Mouse (Mus musculus) ES-Bruce4 (cell line): ENCODE measurements around the gene Nsun4. TPM values are rescaled to one million over a fixed set of nuclear protein-coding genes. Genes with fewer than 3 reads are reported as not detected.

Experiments used
- H3K27ac ChIP-seq: 2 replicates; pipeline ENCODE4 v1.5.1; 2012; ENCODE audit warnings: low read length, inconsistent platforms; ENCODE audit not compliant: insufficient read depth
- H3K27me3 ChIP-seq: 2 replicates; pipeline ENCODE4 v1.6.1; 2012; ENCODE audit warnings: mild to moderate bottlenecking, low read length, inconsistent platforms; ENCODE audit not compliant: control insufficient read depth, poor library complexity, insufficient read depth, severe bottlenecking
- H3K36me3 ChIP-seq: 2 replicates; pipeline ENCODE4 v1.6.1; 2012; ENCODE audit warnings: inconsistent platforms, mild to moderate bottlenecking, low read length, moderate library complexity; ENCODE audit not compliant: control insufficient read depth, poor library complexity, insufficient read depth, severe bottlenecking
- H3K4me1 ChIP-seq: one replicate; pipeline ENCODE4 v1.8.1; 2011; ENCODE audit warnings: low read length; ENCODE audit not compliant: control insufficient read depth, insufficient read depth
- H3K4me3 ChIP-seq: 2 replicates; pipeline ENCODE4 v1.5.1; 2011; ENCODE audit warnings: low read depth, mild to moderate bottlenecking, low read length
- H3K9ac ChIP-seq: 2 replicates; pipeline ENCODE4 v1.6.1; 2012; ENCODE audit warnings: low read depth, mild to moderate bottlenecking, inconsistent platforms; ENCODE audit not compliant: poor library complexity, severe bottlenecking
- H3K9me3 ChIP-seq: replicated peaks from 2 replicates; pipeline ENCODE4 v1.6.1; 2012; ENCODE audit warnings: mild to moderate bottlenecking, low read length, inconsistent platforms; ENCODE audit not compliant: control insufficient read depth, poor library complexity, insufficient read depth, severe bottlenecking
- CTCF ChIP-seq: IDR thresholded peaks from one replicate; pipeline ENCODE4 v1.8.1; 2011; ENCODE audit warnings: low read depth, low read length
- EP300 ChIP-seq: IDR thresholded peaks from 2 replicates; pipeline ENCODE4 v1.6.1; 2011; ENCODE audit warnings: low read depth, low read length; ENCODE audit not compliant: insufficient read depth
- POLR2A ChIP-seq: IDR thresholded peaks from one replicate; pipeline ENCODE4 v1.8.1; 2011; ENCODE audit warnings: low read length; ENCODE audit not compliant: insufficient read depth
- polyA plus RNA-seq: library from polyadenylated mRNA; stranded (reverse); fragments of >200 nt; gene quantifications from 2 replicates; pipeline ENCODE4 v1.2.4, GENCODE M21; 2011; ENCODE audit warnings: low read depth; ENCODE audit not compliant: missing spikeins, insufficient read depth, insufficient read length

The Nsun4 gene
- polyA plus RNA-seq, 1 experiment = 14.4 TPM

GRCm38 (mm10) chr4:116033374-116033773 is 20.3 kb downstream of the Nsun4 start:
- H3K9me3 ChIP-seq = no peaks in the 10 kb centered on the region
- no peak overlapping the region for H3K9ac ChIP-seq
- no peak for TF ChIP-seq POLR2A
- peaks cover 5% of the 10 kb centered on the region; the same call in 1 of the 2 replicates for H3K36me3 ChIP-seq
- no peak overlapping the region for H3K4me3 ChIP-seq
- H3K27ac ChIP-seq = no peak overlapping the region
- no peaks in the 10 kb centered on the region for H3K4me1 ChIP-seq
- H3K27me3 ChIP-seq = no peaks in the 10 kb centered on the region; the same call in 1 of the 2 replicates

DNA sequence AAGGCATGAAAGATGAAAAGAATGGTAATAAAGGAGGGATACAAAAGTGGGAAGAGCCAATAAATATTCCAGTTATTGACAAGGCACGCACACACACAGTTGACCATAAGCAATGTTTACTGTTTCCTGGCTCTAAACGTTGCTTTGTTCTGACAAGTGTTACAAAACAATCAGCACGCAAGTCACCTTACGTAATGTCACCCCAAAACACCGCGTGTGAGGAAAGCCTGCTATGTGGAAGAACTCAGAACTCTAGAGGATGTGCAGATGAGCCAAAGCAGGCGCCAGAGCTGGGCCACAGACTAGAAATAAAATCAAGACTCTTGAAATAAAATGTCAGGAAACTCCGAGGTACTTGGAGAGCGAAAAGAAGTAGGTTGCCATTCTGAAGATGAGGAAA is 20.8 kb downstream of the Nsun4 start:
- TF ChIP-seq CTCF (no peak), POLR2A (no peak), EP300 (no peak)
- no peaks in the 10 kb centered on the region for H3K9me3 ChIP-seq

DNA sequence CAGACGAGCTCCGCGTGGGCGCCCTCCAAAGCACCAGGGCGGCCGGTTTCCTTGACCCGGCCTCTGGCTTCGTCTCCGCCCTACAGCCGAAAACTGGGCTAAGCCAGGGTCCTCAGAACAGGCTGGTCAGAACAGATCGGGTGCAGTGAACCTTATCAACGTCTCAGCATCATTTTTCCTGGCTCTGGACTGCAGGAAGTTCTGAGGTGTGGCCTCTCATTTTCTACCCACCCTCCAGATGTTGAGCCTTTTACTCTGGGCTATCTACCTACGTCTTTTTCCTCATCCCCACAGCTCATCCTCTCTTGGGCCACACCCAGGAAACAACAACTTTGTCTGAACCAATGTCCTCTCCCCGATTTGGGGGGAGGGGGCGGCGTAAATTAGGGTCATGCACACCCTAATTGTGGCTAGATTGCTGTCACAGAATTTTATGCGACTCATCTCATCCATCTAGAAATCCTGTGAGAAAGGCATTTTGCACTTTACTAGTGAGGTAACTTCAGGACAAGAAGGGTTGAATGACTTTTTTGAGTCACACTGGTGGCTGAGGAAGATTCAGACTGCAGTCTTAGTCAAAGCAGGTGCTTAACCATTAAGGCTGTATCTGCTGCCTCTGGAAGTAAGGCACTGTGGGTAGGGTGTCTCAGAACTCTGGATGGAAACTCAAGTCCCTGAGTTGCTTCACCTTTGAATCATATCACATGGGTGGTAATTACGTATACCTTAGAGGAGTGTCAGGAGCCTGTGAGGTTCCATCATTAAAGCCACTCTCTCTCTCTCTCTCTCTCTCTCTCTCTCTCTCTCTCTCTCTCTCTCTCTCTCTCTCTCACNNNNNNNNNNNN is 35.6 kb downstream of the Nsun4 start, which contains the start of gene Faah:
TSS of gene Faah (minus strand) at position 25 of the 845 bp plus-strand sequence.
- Histone ChIP-seq H3K4me1 (no peaks in the 10 kb centered on the region), H3K4me3 (peak within 1 kb of the TSS; percentile 73), H3K9me3 (no peaks in the 10 kb centered on the region), H3K27ac (no peak within 1 kb of the TSS), H3K9ac (peak within 1 kb of the TSS; percentile 65), H3K36me3 (no peaks in the 10 kb centered on the region), H3K27me3 (peaks cover 4% of the 10 kb centered on the region; the same call in 1 of the 2 replicates)
- TF ChIP-seq CTCF = no peak
- TF ChIP-seq EP300 = no peak
- no peak for TF ChIP-seq POLR2A

More for the DNA sequence above, 20.8 kb downstream of the Nsun4 start:
- no peaks in the 10 kb centered on the region; the same call in 1 of the 2 replicates for H3K27me3 ChIP-seq
- H3K9ac ChIP-seq = no peak overlapping the region
- no peak overlapping the region for H3K27ac ChIP-seq
- no peak overlapping the region for H3K4me3 ChIP-seq
- no peaks in the 10 kb centered on the region for H3K4me1 ChIP-seq
- H3K36me3 ChIP-seq = peaks cover 5% of the 10 kb centered on the region; the same call in 1 of the 2 replicates

GRCm38 (mm10) chr4:116017300-116017901 is 36.3 kb downstream of the Nsun4 start:
- Histone ChIP-seq H3K9ac (peak overlapping the region; percentile 65), H3K4me3 (peak overlapping the region; percentile 73), H3K27ac (no peak overlapping the region), H3K4me1 (no peaks in the 10 kb centered on the region), H3K9me3 (no peaks in the 10 kb centered on the region), H3K36me3 (no peaks in the 10 kb centered on the region), H3K27me3 (peaks cover 4% of the 10 kb centered on the region; the same call in 1 of the 2 replicates)
- TF ChIP-seq EP300 (0 out of 2 replicates have a peak, but pooled peaks have one; percentile 49), CTCF (no peak)

GRCm38 (mm10) chr4:116016862-116017299 is 36.8 kb downstream of the Nsun4 start:
- TF ChIP-seq EP300 (no peak), POLR2A (no peak), CTCF (no peak)
- peaks cover 4% of the 10 kb centered on the region; the same call in 1 of the 2 replicates for H3K27me3 ChIP-seq
- H3K27ac ChIP-seq = no peak overlapping the region

GRCm38 (mm10) chr4:116016396-116016795 is 37.3 kb downstream of the Nsun4 start:
- no peaks in the 10 kb centered on the region for H3K36me3 ChIP-seq
- TF ChIP-seq POLR2A = no peak
- TF ChIP-seq EP300 = no peak
- no peak for TF ChIP-seq CTCF
- H3K4me3 ChIP-seq = no peak overlapping the region
- peak overlapping the region; percentile 65; the same call in 1 of the 2 replicates for H3K9ac ChIP-seq
- H3K9me3 ChIP-seq = no peaks in the 10 kb centered on the region
- no peaks in the 10 kb centered on the region for H3K4me1 ChIP-seq
- H3K27me3 ChIP-seq = peaks cover 4% of the 10 kb centered on the region; the same call in 1 of the 2 replicates
- no peak overlapping the region for H3K27ac ChIP-seq

More at GRCm38 (mm10) chr4:116016862-116017299, 36.8 kb downstream of the Nsun4 start:
- Histone ChIP-seq H3K9me3 (no peaks in the 10 kb centered on the region), H3K9ac (peak overlapping the region; percentile 65), H3K4me3 (peak overlapping the region; percentile 73), H3K36me3 (no peaks in the 10 kb centered on the region), H3K4me1 (no peaks in the 10 kb centered on the region)
